Mouse (Mus musculus): ENCODE data around the gene Pnrc2. TPM values are rescaled to one million over a fixed set of nuclear protein-coding genes. Genes with fewer than 3 reads are reported as not detected.
A peak's percentile ranks its signal among the peaks of the same experiment; 100 is the strongest.

Gene Pnrc2
- polyA plus RNA-seq, 1 experiment from 2014 or later = 92.1 TPM

DNA sequence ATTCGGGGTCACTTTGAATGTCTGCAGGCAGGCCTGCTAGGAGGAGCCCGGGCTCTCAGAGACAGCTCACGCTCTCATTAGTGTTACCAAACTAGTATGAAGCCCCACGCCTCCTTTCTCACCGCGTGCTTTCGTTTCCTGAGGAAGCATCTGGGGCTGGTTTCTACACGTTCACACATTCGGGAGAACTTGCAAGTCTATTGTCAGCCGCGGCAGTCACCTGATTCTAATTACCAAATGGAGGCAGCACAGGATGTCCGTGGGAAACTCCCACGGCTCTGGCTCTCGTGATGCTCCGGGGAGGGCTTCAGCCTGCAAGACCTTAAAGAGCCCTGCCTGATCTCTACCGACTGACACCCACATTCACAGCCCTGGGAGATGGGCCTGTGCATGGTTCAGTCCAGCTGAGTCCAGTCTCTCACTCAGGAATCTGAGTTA lies 3.0 kb upstream of the Pnrc2 start:
- no peak overlapping the region for H3K27ac ChIP-seq
- H3K36me3 ChIP-seq (replicated peaks) = no peaks in the 10 kb centered on the region
- under 1% methylated on average over 16 of the region's 16 CpGs for WGBS

GRCm38 (mm10) chr4:135875991-135876582 lies 2.4 kb upstream of the Pnrc2 start:
- peak overlapping the region; percentile 3; the same call in 1 of the 2 replicates for H3K4me3 ChIP-seq

More for the DNA sequence above, 3.0 kb upstream of the Pnrc2 start:
- Histone ChIP-seq H3K4me2 (peak overlapping the region; percentile 43), H3K4me3 (peak overlapping the region; percentile 3; the same call in 1 of the 2 replicates), H3K9me3 (no peaks in the 10 kb centered on the region), H3K27me3 (replicated peaks) (no peaks in the 10 kb centered on the region), H3K9ac (peak overlapping the region; percentile 33), H3K4me1 (peaks cover 43% of the 10 kb centered on the region)
- no peak for ATAC-seq (replicated peaks)

DNA sequence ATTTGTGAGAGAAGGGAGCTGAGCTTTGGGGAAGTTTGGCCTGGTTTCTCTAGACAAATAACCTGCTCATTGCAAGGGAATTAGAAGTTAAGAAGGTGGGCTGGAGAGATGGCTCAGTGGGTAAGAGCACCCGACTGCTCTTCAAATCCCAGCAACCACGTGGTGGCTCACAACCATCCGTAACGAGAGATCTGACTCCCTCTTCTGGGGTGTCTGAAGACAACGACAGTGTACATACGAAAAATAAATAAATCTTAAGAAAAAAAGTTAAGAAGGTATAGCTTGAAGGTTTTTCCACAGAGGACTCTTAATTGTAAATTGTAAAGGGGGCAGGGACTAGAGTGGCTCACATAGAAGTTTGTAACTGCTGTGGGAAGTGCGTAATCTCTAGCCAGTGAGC lies 1.9 kb upstream of the Pnrc2 start:
- Histone ChIP-seq H3K36me3 (replicated peaks) (no peaks in the 10 kb centered on the region), H3K4me3 (no peak overlapping the region), H3K27me3 (replicated peaks) (no peaks in the 10 kb centered on the region), H3K27ac (no peak overlapping the region), H3K9me3 (no peaks in the 10 kb centered on the region), H3K4me2 (no peak overlapping the region), H3K9ac (no peak overlapping the region), H3K4me1 (peaks cover 51% of the 10 kb centered on the region)
- 25% methylated on average over 7 of the region's 7 CpGs for WGBS
- no peak for ATAC-seq (replicated peaks)

More at GRCm38 (mm10) chr4:135875991-135876582, 2.4 kb upstream of the Pnrc2 start:
- Histone ChIP-seq H3K9ac (peak overlapping the region; percentile 33; the same call in 1 of the 2 replicates), H3K4me2 (peak overlapping the region; percentile 43), H3K36me3 (replicated peaks) (no peaks in the 10 kb centered on the region), H3K9me3 (no peaks in the 10 kb centered on the region), H3K27me3 (replicated peaks) (no peaks in the 10 kb centered on the region), H3K27ac (no peak overlapping the region; the same call in 1 of the 2 replicates), H3K4me1 (peaks cover 47% of the 10 kb centered on the region)
- no peak for ATAC-seq (replicated peaks)
- WGBS = 9% methylated on average over 9 of the region's 9 CpGs

- no peaks in the 10 kb centered on the region for H3K36me3 ChIP-seq (replicated peaks)
- peak overlapping the region; percentile 98 for H3K27ac ChIP-seq
- no peaks in the 10 kb centered on the region for H3K9me3 ChIP-seq
- H3K4me1 ChIP-seq = peaks cover 54% of the 10 kb centered on the region
- peak overlapping the region; percentile 91; the same call in 1 of the 2 replicates for H3K4me2 ChIP-seq
- no peaks in the 10 kb centered on the region for H3K27me3 ChIP-seq (replicated peaks)
- H3K4me3 ChIP-seq = no peak overlapping the region
- no peak for ATAC-seq (replicated peaks)
- WGBS = 77% methylated on average over 10 of the region's 10 CpGs
- no peak overlapping the region for H3K9ac ChIP-seq
Observed at GRCm38 (mm10) chr4:135874564-135875535, 1.2 kb upstream of the Pnrc2 start.

GRCm38 (mm10) chr4:135872589-135873391 lies 860 bp downstream of the Pnrc2 start:
- peak overlapping the region; percentile 91 for H3K4me2 ChIP-seq
- H3K27me3 ChIP-seq (replicated peaks) = no peaks in the 10 kb centered on the region
- peak overlapping the region; percentile 65 for H3K9ac ChIP-seq
- peak overlapping the region; percentile 98 for H3K27ac ChIP-seq
- ATAC-seq (replicated peaks) = no peak
- 6% methylated on average over 17 of the region's 17 CpGs for WGBS
- H3K9me3 ChIP-seq = no peaks in the 10 kb centered on the region
- H3K4me3 ChIP-seq = peak overlapping the region; percentile 64
- H3K36me3 ChIP-seq (replicated peaks) = no peaks in the 10 kb centered on the region
- H3K4me1 ChIP-seq = peaks cover 54% of the 10 kb centered on the region

GRCm38 (mm10) chr4:135872015-135872414 lies 1.6 kb downstream of the Pnrc2 start:
- H3K27ac ChIP-seq = 0 out of 2 replicates have a peak overlapping the region, but pooled peaks have one; percentile 98
- 40% methylated on average over 3 of the region's 3 CpGs for WGBS
- peak overlapping the region; percentile 65; the same call in 1 of the 2 replicates for H3K9ac ChIP-seq
- peak overlapping the region; percentile 91 for H3K4me2 ChIP-seq
- ATAC-seq (replicated peaks) = no peak
- H3K36me3 ChIP-seq (replicated peaks) = no peaks in the 10 kb centered on the region; the same call in 1 of the 2 replicates
- H3K4me3 ChIP-seq = peak overlapping the region; percentile 64
- no peaks in the 10 kb centered on the region for H3K27me3 ChIP-seq (replicated peaks)
- H3K4me1 ChIP-seq = peaks cover 52% of the 10 kb centered on the region
- H3K9me3 ChIP-seq = no peaks in the 10 kb centered on the region

DNA sequence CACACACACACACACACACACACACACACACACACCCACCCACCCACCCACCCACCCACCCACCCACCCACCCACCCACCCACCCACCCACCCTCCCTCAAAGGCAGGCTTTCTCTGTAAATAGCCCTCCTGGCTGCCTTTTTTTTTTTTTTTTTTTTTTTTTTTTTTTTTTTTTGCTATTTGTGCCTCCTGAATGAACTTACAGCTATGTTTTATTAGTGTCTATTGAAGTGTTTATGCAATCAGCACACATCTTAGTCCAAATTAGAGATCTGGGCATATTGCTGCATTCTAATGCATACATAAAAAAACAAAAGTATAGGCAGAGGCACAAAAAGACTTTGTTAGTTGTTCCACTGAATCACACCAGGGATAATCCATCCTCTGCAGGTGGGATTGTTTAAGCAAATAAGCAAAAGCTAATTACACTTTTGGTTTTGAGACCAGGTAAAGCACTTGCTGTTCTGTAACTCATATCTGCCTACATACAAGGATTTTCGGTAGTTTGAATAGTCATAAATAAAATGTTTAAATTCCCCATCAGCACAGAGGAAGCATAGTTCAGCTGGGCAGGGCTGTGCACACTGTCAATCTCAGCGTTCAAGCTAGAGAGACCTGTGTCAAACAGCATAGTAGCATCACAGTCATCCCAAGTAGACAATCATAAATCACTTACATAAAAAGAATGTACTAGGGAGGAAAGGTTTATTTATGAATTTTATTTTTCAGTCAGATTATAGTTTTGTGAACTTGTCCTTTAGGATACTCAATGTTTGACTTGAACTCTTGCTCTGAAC lies 3.2 kb downstream of the Pnrc2 start:
- peaks cover 37% of the 10 kb centered on the region for H3K4me1 ChIP-seq

DNA sequence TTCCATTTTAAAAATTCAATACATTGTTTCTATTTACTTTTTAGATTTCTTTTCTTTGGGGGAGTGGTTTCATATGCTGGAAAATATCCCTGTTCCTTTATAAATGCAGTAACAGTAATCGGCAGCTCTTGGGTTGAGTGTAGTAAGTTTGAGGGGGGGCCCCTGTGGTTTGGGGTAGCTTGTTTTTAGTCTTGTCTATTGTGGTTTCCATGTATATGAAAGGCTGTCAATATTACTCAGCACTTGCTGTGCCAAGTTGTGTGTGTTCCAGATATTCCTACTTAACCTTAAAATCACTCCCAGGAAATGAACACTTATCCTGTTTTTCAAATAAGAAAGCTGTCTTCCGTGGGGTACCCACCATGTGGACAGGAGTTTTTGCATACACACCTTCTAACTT lies 4.7 kb downstream of the Pnrc2 start:
- no peaks in the 10 kb centered on the region for H3K9me3 ChIP-seq
- H3K9ac ChIP-seq = no peak overlapping the region
- H3K36me3 ChIP-seq (replicated peaks) = peaks cover 4% of the 10 kb centered on the region; the same call in 1 of the 2 replicates
- H3K27me3 ChIP-seq (replicated peaks) = no peaks in the 10 kb centered on the region
- no peak overlapping the region for H3K27ac ChIP-seq
- H3K4me3 ChIP-seq = no peak overlapping the region
- peaks cover 24% of the 10 kb centered on the region for H3K4me1 ChIP-seq
- H3K4me2 ChIP-seq = no peak overlapping the region
- WGBS = 68% methylated on average over 2 of the region's 2 CpGs
- no peak for ATAC-seq (replicated peaks)

More for the DNA sequence above, 3.2 kb downstream of the Pnrc2 start:
- no peaks in the 10 kb centered on the region for H3K9me3 ChIP-seq
- peaks cover 4% of the 10 kb centered on the region; the same call in 1 of the 2 replicates for H3K36me3 ChIP-seq (replicated peaks)
- WGBS = 41% methylated on average over 2 of the region's 2 CpGs
- H3K27me3 ChIP-seq (replicated peaks) = no peaks in the 10 kb centered on the region
- no peak overlapping the region for H3K27ac ChIP-seq
- no peak overlapping the region for H3K9ac ChIP-seq
- peak overlapping the region; percentile 2; the same call in 1 of the 2 replicates for H3K4me3 ChIP-seq
- H3K4me2 ChIP-seq = peak overlapping the region; percentile 91
- no peak for ATAC-seq (replicated peaks)

- no peak overlapping the region for H3K27ac ChIP-seq
- WGBS = 8% methylated on average over 7 of the region's 7 CpGs
- peaks cover 55% of the 10 kb centered on the region for H3K4me1 ChIP-seq
Observed at GRCm38 (mm10) chr4:135857597-135858186, 16.0 kb downstream of the Pnrc2 start.

GRCm38 (mm10) chr4:135856223-135857091 lies 17.2 kb downstream of the Pnrc2 start:
- Histone ChIP-seq H3K27ac (peak overlapping the region; percentile 95), H3K4me2 (peak overlapping the region; percentile 57), H3K9me3 (no peaks in the 10 kb centered on the region), H3K27me3 (replicated peaks) (no peaks in the 10 kb centered on the region), H3K4me3 (peak overlapping the region; percentile 83), H3K9ac (peak overlapping the region; percentile 97), H3K4me1 (peaks cover 52% of the 10 kb centered on the region), H3K36me3 (replicated peaks) (no peaks in the 10 kb centered on the region)
- ATAC-seq (replicated peaks) = peak; percentile 83
- under 1% methylated on average over 55 of the region's 91 CpGs for WGBS

More at GRCm38 (mm10) chr4:135857597-135858186, 16.0 kb downstream of the Pnrc2 start:
- Histone ChIP-seq H3K4me3 (peak overlapping the region; percentile 83), H3K27me3 (replicated peaks) (no peaks in the 10 kb centered on the region), H3K9ac (peak overlapping the region; percentile 97; the same call in 1 of the 2 replicates), H3K9me3 (no peaks in the 10 kb centered on the region), H3K36me3 (replicated peaks) (no peaks in the 10 kb centered on the region), H3K4me2 (peak overlapping the region; percentile 57)
- ATAC-seq (replicated peaks) = no peak

Data from midbrain, embryonic 15.5 days (tissue).